Mouse (Mus musculus): ENCODE results near the gene Prn.

GRCm38 (mm10) chr2:131939404-131940111, 29.8 kb downstream of the Prn start:
- peak; percentile 84 for TF ChIP-seq CTCF (IDR thresholded peaks at IDR 0.05)
- TF ChIP-seq EP300 (IDR thresholded peaks at IDR 0.05): no peak

Measured in lung, postnatal 0 days (tissue).